Mouse (Mus musculus) frontal cortex, postnatal 14 days (tissue): Measurements from ENCODE around the gene Map1b.

Experiments used
- DNase-seq, 2 experiments: peaks; one replicate each; pipeline ENCODE4 v3.0.0; 2022; ENCODE audit warnings: low spot score in 2 of 2

The Map1b gene

DNA sequence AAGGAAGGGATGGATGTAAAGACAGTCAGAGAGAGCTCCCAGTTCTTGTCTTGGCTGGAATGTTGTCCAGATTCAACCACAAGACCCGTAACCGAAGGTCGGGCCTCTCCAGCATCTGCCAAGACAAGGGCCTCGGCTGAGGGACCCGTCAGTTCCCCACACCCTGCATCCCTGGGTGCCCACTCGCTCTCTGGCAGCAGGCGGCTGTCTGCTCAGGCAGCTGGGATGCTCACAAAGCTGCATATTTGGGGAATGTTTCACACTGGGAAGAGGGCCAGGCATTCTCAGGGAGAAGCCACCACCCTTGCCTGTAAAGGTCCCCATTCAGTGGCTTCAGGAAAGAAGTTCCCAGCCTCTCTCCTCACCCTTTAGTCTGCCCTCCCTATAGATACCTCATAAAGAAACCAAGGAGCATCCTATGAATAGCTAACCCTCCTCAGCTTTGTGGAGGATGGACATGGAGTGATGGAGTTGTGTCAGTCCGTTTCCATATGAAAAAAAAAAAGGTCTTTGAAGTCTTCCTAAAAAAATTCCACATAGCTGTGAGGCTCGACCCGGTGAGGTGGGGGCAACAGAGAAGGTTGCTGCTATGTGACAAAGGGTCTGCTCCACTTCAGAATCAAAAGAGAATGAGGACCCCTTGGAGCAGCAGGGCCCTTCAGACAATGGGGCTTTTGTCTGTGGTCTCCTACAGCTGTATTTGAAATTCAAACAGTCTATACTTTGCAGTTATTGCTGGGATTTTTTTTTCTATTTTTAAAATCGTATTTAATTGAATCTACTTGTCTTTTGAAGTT, 68.7 kb downstream of the Map1b start:
- peak in 1 of 2 experiments; percentile 49 for DNase-seq

- DNase-seq: no peak
Observed at GRCm38 (mm10) chr13:99447002-99447401, 69.3 kb downstream of the Map1b start.

GRCm38 (mm10) chr13:99444880-99445279, 71.5 kb downstream of the Map1b start:
- no peak for DNase-seq

GRCm38 (mm10) chr13:99444431-99444871, 71.9 kb downstream of the Map1b start:
- DNase-seq: no peak

GRCm38 (mm10) chr13:99443484-99444175, 72.7 kb downstream of the Map1b start:
- no peak for DNase-seq

- no peak for DNase-seq
Observed at GRCm38 (mm10) chr13:99442434-99443249, 73.7 kb downstream of the Map1b start.

- no peak for DNase-seq
Observed at GRCm38 (mm10) chr13:99441700-99442433, 74.5 kb downstream of the Map1b start.

- no peak for DNase-seq
Observed at GRCm38 (mm10) chr13:99440228-99440627, 76.1 kb downstream of the Map1b start.

- no peak for DNase-seq
Observed at GRCm38 (mm10) chr13:99439357-99439756, 77.0 kb downstream of the Map1b start.

- no peak for DNase-seq
Observed at GRCm38 (mm10) chr13:99437051-99437450, 79.3 kb downstream of the Map1b start.

- no peak for DNase-seq
Observed at GRCm38 (mm10) chr13:99434494-99434893, 81.8 kb downstream of the Map1b start.

DNA sequence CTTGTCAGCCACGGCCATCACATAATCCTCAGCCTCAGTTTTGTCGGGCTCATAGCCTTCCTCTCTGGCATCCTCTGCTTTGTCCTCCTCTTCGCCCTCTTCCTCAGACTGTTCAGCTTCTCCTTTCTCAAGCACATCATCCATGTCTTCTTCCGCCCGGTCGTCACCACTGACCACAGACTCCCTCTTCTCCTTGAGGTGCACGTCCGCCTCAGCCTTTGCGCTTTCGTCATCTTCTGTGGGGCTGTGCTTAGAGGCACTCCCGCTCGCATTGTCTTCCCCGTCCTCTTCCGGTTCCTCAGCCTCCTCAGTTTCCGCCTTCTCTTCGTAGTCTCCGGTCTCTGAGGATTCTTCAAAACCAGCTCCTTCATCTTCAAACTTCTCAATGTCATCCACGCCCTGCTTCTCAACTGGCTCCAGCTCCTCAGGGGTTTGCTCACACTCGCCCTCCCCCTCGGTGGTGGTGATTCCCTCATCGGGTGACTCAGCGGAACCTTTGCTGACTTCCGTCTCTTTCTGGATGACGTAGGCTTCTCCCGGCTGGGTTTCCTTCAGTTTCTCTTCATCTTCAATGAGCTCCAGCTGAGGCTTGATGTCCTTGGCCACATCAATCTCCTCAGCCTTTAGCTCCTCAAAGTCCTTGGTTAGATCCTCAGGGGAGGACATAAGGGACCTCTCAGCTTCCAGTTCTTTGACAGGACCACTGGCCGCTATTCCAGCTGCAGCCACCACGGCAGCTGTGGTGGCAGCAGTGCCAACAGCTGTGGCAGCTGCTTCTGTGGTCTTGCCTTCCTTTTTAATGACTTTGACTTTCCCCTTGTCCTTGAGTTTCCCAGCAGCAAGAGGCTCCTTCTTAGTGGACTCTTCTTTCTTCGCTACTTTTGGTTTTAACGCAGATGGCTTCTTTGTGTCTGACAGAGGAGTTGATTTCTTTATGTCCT, 83.0 kb downstream of the Map1b start:
- no peak for DNase-seq

- DNase-seq: no peak
Observed at GRCm38 (mm10) chr13:99423581-99423980, 92.8 kb downstream of the Map1b start.

- DNase-seq: no peak
Observed at GRCm38 (mm10) chr13:99416601-99417000, 99.7 kb downstream of the Map1b start.

DNA sequence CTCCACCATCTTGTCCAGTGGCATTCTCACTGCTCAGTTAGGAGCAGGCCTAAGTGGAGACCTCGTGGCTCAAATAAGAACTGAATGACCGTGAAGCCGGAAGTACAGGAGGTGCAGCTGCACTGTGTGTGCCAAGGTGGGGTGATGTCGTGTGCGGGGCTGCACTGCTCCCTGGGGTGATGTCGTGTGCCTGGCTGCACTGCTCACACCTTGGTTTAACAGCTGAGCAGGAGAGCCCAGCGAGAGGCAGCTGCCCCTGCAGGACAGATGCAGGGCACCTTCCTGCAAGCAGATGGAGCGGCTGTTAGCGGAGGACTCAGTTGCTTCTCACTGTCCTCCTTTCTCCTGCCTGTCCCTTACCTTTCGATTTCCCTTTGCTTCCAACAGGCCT, 102.0 kb downstream of the Map1b start:
- no peak for DNase-seq

DNA sequence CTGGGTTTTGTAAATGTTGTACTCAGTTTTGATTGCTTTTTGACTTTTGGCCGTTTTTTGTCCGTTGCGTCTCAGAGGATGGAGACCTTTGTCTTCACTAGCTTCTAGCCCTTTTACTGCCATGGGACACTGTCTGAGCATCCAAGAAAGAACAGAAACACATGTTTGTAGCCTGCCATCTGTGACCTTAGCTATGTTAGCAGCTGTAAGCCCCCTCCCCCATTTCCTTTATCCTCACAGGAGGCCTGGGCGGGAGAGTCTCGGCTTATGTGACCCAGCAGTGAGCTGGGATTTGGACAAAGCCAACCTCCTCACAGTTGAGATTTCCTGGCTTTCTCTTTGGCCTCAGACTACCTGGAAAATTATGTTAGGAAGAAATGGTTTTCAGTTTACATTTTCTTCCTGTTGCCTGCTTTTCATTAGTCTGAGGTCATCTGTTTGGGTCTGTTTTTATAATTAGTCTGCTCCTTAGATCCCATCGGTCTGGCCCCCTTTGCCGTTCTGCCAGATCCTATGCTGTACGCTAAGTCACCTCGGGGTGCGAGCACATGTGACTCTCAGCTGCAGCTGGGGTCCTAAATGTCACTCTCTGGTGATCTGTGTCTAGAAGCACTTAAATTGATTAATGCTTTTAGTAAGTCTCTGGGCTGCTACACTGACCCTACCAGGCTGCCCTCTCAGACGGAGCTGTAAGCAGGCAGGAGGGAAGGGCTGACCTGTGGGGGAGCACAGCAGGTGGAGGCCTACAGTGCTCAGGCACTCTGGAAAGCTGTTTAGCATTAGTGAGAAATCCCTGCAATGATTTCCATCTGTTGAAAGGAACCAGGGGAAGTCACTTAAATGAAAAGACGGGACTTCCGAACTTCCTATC, 102.6 kb downstream of the Map1b start:
- no peak for DNase-seq

- no peak for DNase-seq
Observed at GRCm38 (mm10) chr13:99412477-99413080, 103.8 kb downstream of the Map1b start.

GRCm38 (mm10) chr13:99411761-99412160, 104.6 kb downstream of the Map1b start:
- DNase-seq: no peak
